Mouse (Mus musculus) MEL (cell line): ENCODE results near the gene Arrdc3. TPM values are rescaled to one million over a fixed set of nuclear protein-coding genes. Genes with fewer than 3 reads are reported as not detected.
A peak's percentile ranks its signal among the peaks of the same experiment; 100 is the strongest.

Source experiments
- DNase-seq: peaks from one replicate; pipeline ENCODE4 v3.0.0; 2011; ENCODE audit warnings: low read depth, low spot score
- H3K27ac ChIP-seq: 2 replicates; pipeline ENCODE4 v1.5.1; 2012; ENCODE audit warnings: low read depth, mild to moderate bottlenecking, control low read depth, low read length, moderate library complexity; ENCODE audit not compliant: control insufficient read depth
- H3K27me3 ChIP-seq, 2 experiments: fragments of 150-350 bp in 1 of 2; sonication (generic) in 1 of 2; 2 replicates each; pipeline ENCODE4 v1.6.1; 2012; ENCODE audit warnings: low read length in 2 of 2, mild to moderate bottlenecking in 2 of 2, improper control_type of control experiment in 1 of 2, moderate library complexity in 1 of 2; ENCODE audit not compliant: insufficient read depth in 2 of 2, control insufficient read depth in 1 of 2
- H3K36me3 ChIP-seq, 2 experiments: 2 replicates each; pipeline ENCODE4 v1.6.1; 2012 to 2014; ENCODE audit warnings: low read length in 2 of 2, improper control_type of control experiment in 1 of 2, inconsistent platforms in 1 of 2, mild to moderate bottlenecking in 1 of 2; ENCODE audit not compliant: insufficient read depth in 2 of 2, control insufficient read depth in 1 of 2
- H3K4me1 ChIP-seq, 2 experiments: fragments of 150-350 bp in 1 of 2; sonication (generic) in 1 of 2; 2 replicates each; pipeline ENCODE4 v1.6.1; 2012; ENCODE audit warnings: low read length in 2 of 2, improper control_type of control experiment in 1 of 2, mild to moderate bottlenecking in 1 of 2; ENCODE audit not compliant: insufficient read depth in 2 of 2, control insufficient read depth in 1 of 2
- H3K4me3 ChIP-seq, 2 experiments: fragments of 150-350 bp in 1 of 2; sonication (generic) in 1 of 2; 2 replicates each; pipeline ENCODE4 v1.5.1; 2012; ENCODE audit warnings: low read depth in 2 of 2, low read length in 2 of 2, mild to moderate bottlenecking in 2 of 2, moderate library complexity in 2 of 2, control low read depth in 1 of 2, improper control_type of control experiment in 1 of 2; ENCODE audit not compliant: control insufficient read depth in 1 of 2, insufficient read depth in 1 of 2
- H3K79me2 ChIP-seq: 2 replicates; pipeline ENCODE4 v1.6.1; 2012; ENCODE audit warnings: mild to moderate bottlenecking, low read length, moderate library complexity; ENCODE audit not compliant: control insufficient read depth, poor library complexity, insufficient read depth
- H3K9ac ChIP-seq: 2 replicates; pipeline ENCODE4 v1.6.1; 2012; ENCODE audit warnings: low read depth, mild to moderate bottlenecking, control low read depth, low read length, moderate library complexity; ENCODE audit not compliant: control insufficient read depth, poor library complexity, severe bottlenecking
- H3K9me3 ChIP-seq: fragments of 150-350 bp; sonication (generic); replicated peaks from 2 replicates; pipeline ENCODE4 v1.6.1; 2012; ENCODE audit warnings: mild to moderate bottlenecking, low read length, improper control_type of control experiment, moderate library complexity; ENCODE audit not compliant: insufficient read depth
- BHLHE40 ChIP-seq: IDR thresholded peaks from 2 replicates; pipeline ENCODE4 v1.6.1; 2012; ENCODE audit warnings: low read depth, mild to moderate bottlenecking, inconsistent platforms, low read length, improper control_type of control experiment, borderline replicate concordance
- CHD1 ChIP-seq: IDR thresholded peaks from 2 replicates; pipeline ENCODE4 v1.6.1; 2012; ENCODE audit warnings: low read depth, mild to moderate bottlenecking, inconsistent platforms, low read length, improper control_type of control experiment
- CHD2 ChIP-seq: IDR thresholded peaks from 2 replicates; pipeline ENCODE4 v1.6.1; 2011; ENCODE audit warnings: low read length, improper control_type of control experiment
- E2F4 ChIP-seq: IDR thresholded peaks from 2 replicates; pipeline ENCODE4 v1.6.1; 2011; ENCODE audit warnings: low read depth, low read length, improper control_type of control experiment, borderline replicate concordance
- ELF1 ChIP-seq: IDR thresholded peaks from 2 replicates; pipeline ENCODE4 v1.6.1; 2014; ENCODE audit warnings: low read depth, mild to moderate bottlenecking, inconsistent platforms, low read length, improper control_type of control experiment, moderate library complexity
- EP300 ChIP-seq, 2 experiments: IDR thresholded peaks; 2 replicates each; pipeline ENCODE4 v1.6.1; 2011; ENCODE audit warnings: improper control_type of control experiment in 2 of 2, low read length in 2 of 2, low read depth in 1 of 2, mild to moderate bottlenecking in 1 of 2
- ETS1 ChIP-seq: IDR thresholded peaks from 2 replicates; pipeline ENCODE4 v1.6.1; 2012; ENCODE audit warnings: low read depth, mild to moderate bottlenecking, inconsistent platforms, low read length, improper control_type of control experiment, moderate library complexity
- GABPA ChIP-seq: IDR thresholded peaks from 2 replicates; pipeline ENCODE4 v1.6.1; 2012; ENCODE audit warnings: low read depth, mild to moderate bottlenecking, inconsistent platforms, low read length, improper control_type of control experiment, moderate library complexity
- GATA1 ChIP-seq: IDR thresholded peaks from 2 replicates; pipeline ENCODE4 v1.6.1; 2011; ENCODE audit warnings: low read depth, low read length, improper control_type of control experiment
- HCFC1 ChIP-seq: IDR thresholded peaks from 2 replicates; pipeline ENCODE4 v1.6.1; 2012; ENCODE audit warnings: low read depth, mild to moderate bottlenecking, inconsistent platforms, low read length, improper control_type of control experiment, moderate library complexity
- JUND ChIP-seq: IDR thresholded peaks from 2 replicates; pipeline ENCODE4 v1.6.1; 2011; ENCODE audit warnings: low read depth, mild to moderate bottlenecking, improper control_type of control experiment, low read length
- KAT2A ChIP-seq: conservative IDR thresholded peaks from 2 replicates; pipeline ENCODE4 v1.6.1; 2012; ENCODE audit warnings: low read depth, low read length, improper control_type of control experiment, inconsistent platforms
- MAFK ChIP-seq: IDR thresholded peaks from 2 replicates; pipeline ENCODE4 v1.6.1; 2011; ENCODE audit warnings: low read depth, mild to moderate bottlenecking, low read length, improper control_type of control experiment, borderline replicate concordance
- MAX ChIP-seq: IDR thresholded peaks from 2 replicates; pipeline ENCODE4 v1.6.1; 2011; ENCODE audit warnings: low read length, improper control_type of control experiment
- MAZ ChIP-seq: IDR thresholded peaks from 2 replicates; pipeline ENCODE4 v1.6.1; 2012; ENCODE audit warnings: low read depth, mild to moderate bottlenecking, inconsistent platforms, low read length, improper control_type of control experiment
- MEF2A ChIP-seq: IDR thresholded peaks from 2 replicates; pipeline ENCODE4 v1.6.1; 2014; ENCODE audit warnings: low read depth, mild to moderate bottlenecking, inconsistent platforms, low read length, improper control_type of control experiment; ENCODE audit not compliant: poor library complexity, insufficient replicate concordance, severe bottlenecking; ENCODE audit errors: extremely low read depth
- MXI1 ChIP-seq: IDR thresholded peaks from 2 replicates; pipeline ENCODE4 v1.6.1; 2011; ENCODE audit warnings: mild to moderate bottlenecking, low read depth, low read length, improper control_type of control experiment
- MYB ChIP-seq: IDR thresholded peaks from 2 replicates; pipeline ENCODE4 v1.6.1; 2011; ENCODE audit warnings: mild to moderate bottlenecking, low read depth, low read length, improper control_type of control experiment
- NELFE ChIP-seq: IDR thresholded peaks from 2 replicates; pipeline ENCODE4 v1.6.1; 2011; ENCODE audit warnings: low read depth, low read length, improper control_type of control experiment
- NRF1 ChIP-seq: IDR thresholded peaks from 2 replicates; pipeline ENCODE4 v1.6.1; 2014; ENCODE audit warnings: low read depth, mild to moderate bottlenecking, inconsistent platforms, low read length, improper control_type of control experiment, moderate library complexity; ENCODE audit not compliant: poor library complexity, insufficient read depth, severe bottlenecking
- POLR2A ChIP-seq, 2 experiments: IDR thresholded peaks; 2 replicates each; pipeline ENCODE4 v1.6.1; 2011 to 2012; ENCODE audit warnings: low read length in 2 of 2, mild to moderate bottlenecking in 2 of 2, control low read depth in 1 of 2, improper control_type of control experiment in 1 of 2, low read depth in 1 of 2, moderate library complexity in 1 of 2; ENCODE audit not compliant: control insufficient read depth in 1 of 2, insufficient read depth in 1 of 2, poor library complexity in 1 of 2
- POLR2AphosphoS2 ChIP-seq: IDR thresholded peaks from 2 replicates; pipeline ENCODE4 v1.6.1; 2011; ENCODE audit warnings: low read length, improper control_type of control experiment
- POLR2AphosphoS5 ChIP-seq: IDR thresholded peaks from 2 replicates; pipeline ENCODE4 v1.6.1; 2012; ENCODE audit warnings: low read depth, borderline replicate concordance, mild to moderate bottlenecking, inconsistent platforms, low read length, moderate library complexity, mixed read lengths
- RAD21 ChIP-seq: IDR thresholded peaks from 2 replicates; pipeline ENCODE4 v1.6.1; 2011; ENCODE audit warnings: mild to moderate bottlenecking, low read depth, low read length, improper control_type of control experiment
- RCOR1 ChIP-seq: IDR thresholded peaks from 2 replicates; pipeline ENCODE4 v1.6.1; 2012; ENCODE audit warnings: low read depth, mild to moderate bottlenecking, inconsistent platforms, low read length, improper control_type of control experiment
- SIN3A ChIP-seq: IDR thresholded peaks from 2 replicates; pipeline ENCODE4 v1.6.1; 2012; ENCODE audit warnings: low read length, improper control_type of control experiment, inconsistent platforms
- SMC3 ChIP-seq: IDR thresholded peaks from 2 replicates; pipeline ENCODE4 v1.6.1; 2011; ENCODE audit warnings: low read depth, low read length, improper control_type of control experiment
- TAL1 ChIP-seq: IDR thresholded peaks from 2 replicates; pipeline ENCODE4 v1.6.1; 2012; ENCODE audit warnings: mild to moderate bottlenecking, inconsistent platforms, low read length, moderate library complexity, mixed read lengths
- TBP ChIP-seq: IDR thresholded peaks from 2 replicates; pipeline ENCODE4 v1.8.0; 2011; ENCODE audit warnings: low read depth, low read length, improper control_type of control experiment
- TCF12 ChIP-seq: IDR thresholded peaks from 2 replicates; pipeline ENCODE4 v1.6.1; 2014; ENCODE audit warnings: low read depth, mild to moderate bottlenecking, inconsistent platforms, low read length, improper control_type of control experiment, moderate library complexity
- UBTF ChIP-seq: IDR thresholded peaks from 2 replicates; pipeline ENCODE4 v1.6.1; 2012; ENCODE audit warnings: low read depth, mild to moderate bottlenecking, inconsistent platforms, low read length, improper control_type of control experiment, moderate library complexity, borderline replicate concordance; ENCODE audit not compliant: insufficient read depth
- USF1 ChIP-seq: IDR thresholded peaks from 2 replicates; pipeline ENCODE4 v1.6.1; 2014; ENCODE audit warnings: low read depth, mild to moderate bottlenecking, inconsistent platforms, low read length, improper control_type of control experiment, moderate library complexity
- USF2 ChIP-seq, 2 experiments: IDR thresholded peaks; 2 replicates each; pipeline ENCODE4 v1.6.1; 2011 to 2012; ENCODE audit warnings: improper control_type of control experiment in 2 of 2, low read length in 2 of 2, borderline replicate concordance in 1 of 2, inconsistent platforms in 1 of 2, low read depth in 1 of 2, mild to moderate bottlenecking in 1 of 2; ENCODE audit not compliant: insufficient read depth in 1 of 2
- ZC3H11A ChIP-seq: IDR thresholded peaks from 2 replicates; pipeline ENCODE4 v1.6.1; 2012; ENCODE audit warnings: low read depth, mild to moderate bottlenecking, inconsistent platforms, low read length, improper control_type of control experiment
- ZKSCAN1 ChIP-seq: IDR thresholded peaks from 2 replicates; pipeline ENCODE4 v1.6.1; 2012; ENCODE audit warnings: low read depth, mild to moderate bottlenecking, inconsistent platforms, low read length, improper control_type of control experiment, moderate library complexity
- ZMIZ1 ChIP-seq: IDR thresholded peaks from 2 replicates; pipeline ENCODE4 v1.6.1; 2012; ENCODE audit warnings: low read depth, mild to moderate bottlenecking, inconsistent platforms, low read length, improper control_type of control experiment, moderate library complexity
- ZNF384 ChIP-seq: IDR thresholded peaks from 2 replicates; pipeline ENCODE4 v1.6.1; 2012; ENCODE audit warnings: low read depth, mild to moderate bottlenecking, inconsistent platforms, low read length, improper control_type of control experiment
- polyA plus RNA-seq, 2 experiments: library from polyadenylated mRNA; stranded (reverse) in 1 of 2; unstranded in 1 of 2; fragments of >175 nt in 1 of 2; fragments of >200 nt in 1 of 2; gene quantifications; 2 replicates each; pipeline versions ENCODE4 v1.2.1 to v1.2.4; 2012; ENCODE audit warnings: low replicate concordance in 2 of 2, low read depth in 1 of 2; ENCODE audit not compliant: insufficient read length in 2 of 2, insufficient read depth in 1 of 2, missing spikeins in 1 of 2
- total RNA-seq: library from RNA; depleted of rRNA; stranded (reverse); fragments of 300-350 nt; gene quantifications from 2 replicates; pipeline ENCODE4 v1.2.3, GENCODE M21; 2012

Arrdc3 gene
- total and polyA plus RNA-seq, 3 experiments: 1.5 to 3.5 TPM; not detected in 1

DNA sequence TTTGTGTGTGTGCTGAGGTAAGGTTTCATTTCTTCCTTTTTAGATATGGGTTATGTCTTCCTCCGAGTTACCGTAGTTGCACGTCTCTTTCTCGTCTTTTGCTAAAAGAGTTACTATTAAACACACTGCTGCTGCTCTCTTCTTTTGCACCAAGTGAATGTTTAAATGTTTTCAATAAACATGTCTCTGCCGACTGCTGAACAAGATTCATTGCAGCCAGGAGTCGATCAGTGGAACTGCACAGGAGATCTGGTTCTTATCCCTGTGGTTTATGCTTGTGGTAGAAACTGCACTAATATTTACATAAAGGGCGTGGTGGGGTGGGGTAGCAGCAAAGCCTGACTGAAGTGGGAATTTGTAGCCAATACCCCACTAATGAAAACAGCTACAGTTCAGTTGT lies 45.0 kb downstream of the Arrdc3 start:
- Histone ChIP-seq H3K9me3 (no peaks in the 10 kb centered on the region), H3K79me2 (no peaks in the 10 kb centered on the region), H3K27me3 (no peaks in the 10 kb centered on the region), H3K4me3 (peak overlapping the region; percentile 51 to 60), H3K27ac (peak overlapping the region; percentile 33), H3K4me1 (peaks cover 0 to 19% of the 10 kb centered on the region in 2 experiments; a peak in 3 of 4 replicates), H3K9ac (peak overlapping the region; percentile 52), H3K36me3 (peaks cover 0 to 19% of the 10 kb centered on the region in 2 experiments; a peak in 2 of 4 replicates)
- DNase-seq: peak; percentile 83
- no peak for TF ChIP-seq TAL1
- no peak for TF ChIP-seq CHD1
- TF ChIP-seq POLR2AphosphoS2: peak; percentile 85; the same call in 1 of the 2 replicates
- TF ChIP-seq BHLHE40: no peak
- TF ChIP-seq KAT2A: no peak
- TF ChIP-seq SMC3: no peak
- TF ChIP-seq MYB: no peak
- TF ChIP-seq USF2 (IDR thresholded peaks at IDR 0.05; ENCODE audit: borderline replicate concordance in 1 of 2, insufficient read depth in 1 of 2, low read depth in 1 of 2, low read length in 2 of 2): no peak
- 0 out of 2 replicates have a peak, but pooled peaks have one; percentile 21 for TF ChIP-seq MXI1
- no peak for TF ChIP-seq E2F4
- no peak for TF ChIP-seq GABPA
- TF ChIP-seq MAX: 0 out of 2 replicates have a peak, but pooled peaks have one; percentile 14
- peak; percentile 50 for TF ChIP-seq RCOR1
- TF ChIP-seq ZC3H11A: no peak
- TF ChIP-seq POLR2AphosphoS5: no peak
- TF ChIP-seq JUND: no peak
- TF ChIP-seq HCFC1: peak; percentile 36; the same call in 1 of the 2 replicates
- no peak; the same call in 1 of the 2 replicates for TF ChIP-seq GATA1
- TF ChIP-seq MAZ: no peak
- TF ChIP-seq TCF12: no peak; the same call in 1 of the 2 replicates
- TF ChIP-seq ZKSCAN1: no peak
- TF ChIP-seq NRF1: no peak
- TF ChIP-seq EP300 (IDR thresholded peaks at IDR 0.05; ENCODE audit: low read depth in 1 of 2, low read length in 2 of 2): peak in 1 of 2 experiments; percentile 43; a peak in 1 of 4 replicates
- no peak for TF ChIP-seq MEF2A
- peak; percentile 80 for TF ChIP-seq ETS1
- TF ChIP-seq TBP: peak; percentile 97
- no peak for TF ChIP-seq MAFK
- TF ChIP-seq SIN3A: peak; percentile 58; the same call in 1 of the 2 replicates
- no peak for TF ChIP-seq RAD21
- TF ChIP-seq POLR2A (IDR thresholded peaks at IDR 0.05; ENCODE audit: control insufficient read depth in 1 of 2, insufficient read depth in 1 of 2, low read depth in 1 of 2, low read length in 2 of 2, poor library complexity in 1 of 2): peak in 1 of 2 experiments; percentile 59; a peak in 2 of 4 replicates
- TF ChIP-seq ELF1: no peak
- TF ChIP-seq UBTF: no peak
- no peak for TF ChIP-seq CHD2
- peak; percentile 93 for TF ChIP-seq ZMIZ1
- no peak for TF ChIP-seq USF1
- no peak for TF ChIP-seq ZNF384
- peak; percentile 54; the same call in 1 of the 2 replicates for TF ChIP-seq NELFE
